Mouse (Mus musculus) spleen, adult 2 months (tissue): ENCODE results near the gene Dnmt1.

Experiments
- CTCF ChIP-seq: fragments of 200-500 bp; IDR thresholded peaks from 2 replicates; pipeline ENCODE4 v1.5.1; 2011; ENCODE audit warnings: mild to moderate bottlenecking, inconsistent platforms; ENCODE audit not compliant: insufficient read depth, insufficient read length, insufficient replicate concordance; ENCODE audit errors: extremely low read depth
- POLR2A ChIP-seq: fragments of 200-500 bp; IDR thresholded peaks from 2 replicates; pipeline ENCODE4 v1.6.1; 2011; ENCODE audit warnings: low read depth, low read length, inconsistent platforms

- TF ChIP-seq CTCF (no peak), POLR2A (no peak)
These were observed 2.7 kb downstream of the Dnmt1 start for GRCm38 (mm10) chr9:20956989-20957388.
